Mouse (Mus musculus) midbrain, embryonic 16.5 days (tissue): Measurements from ENCODE around the gene Col23a1. TPM values are rescaled to one million over a fixed set of nuclear protein-coding genes. Genes with fewer than 3 reads are reported as not detected.
"Not testable (repeated sequence)": the region's sequence is repeated elsewhere in the genome, so short reads cannot be mapped to it uniquely, and the experiment has no call there.

Source experiments
- ATAC-seq: fragments of 200-750 bp; cut with Nextera tagmentation; 2 replicates; pipeline ENCODE4 v1.8.0; 2017; ENCODE audit warnings: moderate TSS enrichment
- H3K27ac ChIP-seq: fragments of 300-500 bp; sonication (generic); 2 replicates; pipeline ENCODE4 v1.5.1; 2014; ENCODE audit warnings: mild to moderate bottlenecking, low read length, mixed read lengths
- H3K27me3 ChIP-seq: fragments of 300-500 bp; sonication (generic); 2 replicates; pipeline ENCODE4 v1.6.1; 2014; ENCODE audit warnings: low read depth, low read length, mixed read lengths; ENCODE audit not compliant: control insufficient read depth, insufficient read depth
- H3K36me3 ChIP-seq: fragments of 300-500 bp; sonication (generic); 2 replicates; pipeline ENCODE4 v1.6.1; 2014; ENCODE audit warnings: mild to moderate bottlenecking, low read length, moderate library complexity, mixed read lengths; ENCODE audit not compliant: control insufficient read depth, insufficient read depth
- H3K4me1 ChIP-seq: fragments of 300-500 bp; sonication (generic); 2 replicates; pipeline ENCODE4 v1.6.1; 2014; ENCODE audit warnings: mild to moderate bottlenecking, low read length, mixed read lengths; ENCODE audit not compliant: control insufficient read depth, insufficient read depth
- H3K4me2 ChIP-seq: fragments of 300-500 bp; sonication (generic); 2 replicates; pipeline ENCODE4 v1.6.1; 2014; ENCODE audit warnings: mild to moderate bottlenecking, low read length, mixed read lengths
- H3K4me3 ChIP-seq: fragments of 300-500 bp; sonication (generic); 2 replicates; pipeline ENCODE4 v1.5.1; 2014; ENCODE audit warnings: low read depth, mild to moderate bottlenecking, low read length, moderate library complexity, mixed read lengths
- H3K9ac ChIP-seq: fragments of 300-500 bp; sonication (generic); 2 replicates; pipeline ENCODE4 v1.6.1; 2014; ENCODE audit warnings: low read depth, low read length, mixed read lengths
- H3K9me3 ChIP-seq: fragments of 300-500 bp; sonication (generic); replicated peaks from 2 replicates; pipeline ENCODE4 v1.6.1; 2014; ENCODE audit warnings: mild to moderate bottlenecking, low read length, mixed read lengths; ENCODE audit not compliant: control insufficient read depth, poor library complexity, severe bottlenecking
- WGBS: fragments of 180-500 bp; shearing (Covaris S2); extraction: QIAGEN DNeasy Blood & Tissue Kit; methylation state at CpG from one replicate; pipeline ENCODE4 v1.1.7; 2014; 5-methylcytosine and 5-hydroxymethylcytosine counted together
- polyA plus RNA-seq: library from polyadenylated mRNA; unstranded; fragments of >200 nt; fragmentation: Nextera tagmentation; extraction: Ambion mirVana; gene quantifications from 2 replicates; pipeline ENCODE4 v1.2.1, GENCODE M21; 2015

Col23a1 gene
- polyA plus RNA-seq, 1 experiment from 2014 or later, result 3.0 TPM

DNA sequence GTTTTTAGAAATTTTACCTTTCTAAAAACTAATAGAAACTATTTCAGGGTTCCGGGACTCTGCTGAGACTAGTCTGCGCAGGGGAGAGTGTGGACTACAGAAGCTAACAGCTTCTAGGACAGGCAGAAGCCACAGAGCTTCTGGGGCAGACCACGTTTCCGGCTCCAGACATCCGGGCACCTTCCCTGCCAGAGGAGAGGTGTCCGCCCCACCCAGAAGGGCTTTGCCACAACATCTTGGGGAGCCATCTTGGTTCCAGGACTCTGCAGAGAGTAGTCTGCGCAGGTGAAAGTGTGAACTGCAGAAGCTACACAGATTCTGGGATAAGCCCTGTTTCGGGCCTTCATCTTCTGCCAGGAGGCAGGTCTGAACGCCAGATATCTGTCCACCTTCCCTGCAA, 69.3 kb downstream of the Col23a1 start:
- H3K4me3 ChIP-seq, H3K36me3 ChIP-seq, H3K4me1 ChIP-seq, H3K27me3 ChIP-seq, H3K9me3 ChIP-seq, H3K27ac ChIP-seq, ATAC-seq, H3K9ac ChIP-seq, H3K4me2 ChIP-seq: not testable (repeated sequence)
- 93% methylated on average over 9 of the region's 9 CpGs for WGBS

GRCm38 (mm10) chr11:51364353-51364752, 74.6 kb downstream of the Col23a1 start:
- H3K36me3 ChIP-seq, result no peaks in the 10 kb centered on the region
- H3K4me3 ChIP-seq, result no peak overlapping the region
- H3K4me2 ChIP-seq, result no peak overlapping the region
- no peaks in the 10 kb centered on the region for H3K27me3 ChIP-seq
- no peak overlapping the region for H3K9ac ChIP-seq
- no peak for ATAC-seq
- WGBS, result 79% methylated on average over 5 of the region's 5 CpGs
- no peak overlapping the region for H3K27ac ChIP-seq
- no peaks in the 10 kb centered on the region for H3K9me3 ChIP-seq
- H3K4me1 ChIP-seq, result no peaks in the 10 kb centered on the region

DNA sequence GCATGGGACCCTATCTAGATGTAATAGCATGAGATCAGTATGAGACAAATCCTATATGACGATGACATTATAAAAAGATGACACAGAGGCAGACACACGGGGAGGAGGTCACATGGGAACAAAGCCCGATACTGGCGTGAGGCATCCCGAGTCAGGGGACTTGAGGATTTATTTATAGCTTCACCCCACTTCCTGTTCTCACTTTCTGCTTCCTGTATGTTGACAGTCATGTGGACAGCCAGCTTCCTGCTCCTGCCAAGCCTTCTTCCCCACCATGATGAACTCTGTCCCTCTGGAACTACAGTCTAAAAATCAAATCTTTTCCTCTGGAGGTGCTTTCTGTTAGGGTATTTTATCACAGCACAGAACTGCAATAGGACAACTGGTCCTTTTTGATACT, 77.6 kb downstream of the Col23a1 start:
- WGBS, result 90% methylated on average over 5 of the region's 5 CpGs
- ATAC-seq, result no peak
- H3K36me3 ChIP-seq, result no peaks in the 10 kb centered on the region

GRCm38 (mm10) chr11:51370273-51370672, 80.6 kb downstream of the Col23a1 start:
- WGBS, result 66% methylated on average over 4 of the region's 4 CpGs
- ATAC-seq, result no peak
- no peak overlapping the region for H3K9ac ChIP-seq

More for the DNA sequence above, 77.6 kb downstream of the Col23a1 start:
- Histone ChIP-seq H3K27ac (no peak overlapping the region), H3K4me3 (no peak overlapping the region), H3K27me3 (no peaks in the 10 kb centered on the region), H3K4me1 (no peaks in the 10 kb centered on the region), H3K4me2 (no peak overlapping the region), H3K9me3 (no peaks in the 10 kb centered on the region), H3K9ac (no peak overlapping the region)

GRCm38 (mm10) chr11:51371321-51371720, 81.6 kb downstream of the Col23a1 start:
- Histone ChIP-seq H3K27me3 (no peaks in the 10 kb centered on the region), H3K9me3 (no peaks in the 10 kb centered on the region), H3K9ac (no peak overlapping the region), H3K4me2 (no peak overlapping the region), H3K4me3 (no peak overlapping the region), H3K27ac (no peak overlapping the region), H3K36me3 (no peaks in the 10 kb centered on the region), H3K4me1 (no peaks in the 10 kb centered on the region)
- no peak for ATAC-seq
- WGBS, result 77% methylated on average over 4 of the region's 4 CpGs

More at GRCm38 (mm10) chr11:51370273-51370672, 80.6 kb downstream of the Col23a1 start:
- no peaks in the 10 kb centered on the region for H3K27me3 ChIP-seq
- H3K27ac ChIP-seq, result no peak overlapping the region
- no peak overlapping the region for H3K4me2 ChIP-seq
- H3K4me3 ChIP-seq, result no peak overlapping the region
- H3K36me3 ChIP-seq, result no peaks in the 10 kb centered on the region
- H3K4me1 ChIP-seq, result no peaks in the 10 kb centered on the region
- no peaks in the 10 kb centered on the region for H3K9me3 ChIP-seq

DNA sequence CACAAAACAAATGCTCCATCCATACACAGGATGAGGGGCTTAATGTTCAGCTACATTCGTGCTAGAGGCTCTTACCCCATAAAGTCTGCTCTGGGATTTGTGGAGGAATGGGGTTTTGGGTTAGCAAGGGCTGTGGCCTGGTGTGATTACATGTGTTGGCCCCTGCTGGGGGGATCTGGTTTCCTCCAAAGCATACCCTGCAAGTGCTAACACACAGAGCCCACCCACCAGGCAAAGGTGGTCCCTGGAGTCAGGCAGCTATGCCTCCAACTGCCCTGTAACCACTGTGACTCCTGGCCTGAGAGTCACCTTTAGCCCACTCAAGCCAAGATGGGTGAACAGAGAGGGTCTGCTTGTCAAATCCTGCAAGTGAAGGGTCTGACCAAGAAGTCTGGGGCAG, 82.2 kb downstream of the Col23a1 start:
- Histone ChIP-seq H3K4me2 (no peak overlapping the region), H3K27ac (no peak overlapping the region), H3K27me3 (no peaks in the 10 kb centered on the region), H3K9ac (no peak overlapping the region), H3K4me3 (no peak overlapping the region), H3K9me3 (no peaks in the 10 kb centered on the region), H3K4me1 (no peaks in the 10 kb centered on the region), H3K36me3 (no peaks in the 10 kb centered on the region)
- no peak for ATAC-seq
- 64% methylated on average over 1 of the region's 1 CpGs for WGBS

DNA sequence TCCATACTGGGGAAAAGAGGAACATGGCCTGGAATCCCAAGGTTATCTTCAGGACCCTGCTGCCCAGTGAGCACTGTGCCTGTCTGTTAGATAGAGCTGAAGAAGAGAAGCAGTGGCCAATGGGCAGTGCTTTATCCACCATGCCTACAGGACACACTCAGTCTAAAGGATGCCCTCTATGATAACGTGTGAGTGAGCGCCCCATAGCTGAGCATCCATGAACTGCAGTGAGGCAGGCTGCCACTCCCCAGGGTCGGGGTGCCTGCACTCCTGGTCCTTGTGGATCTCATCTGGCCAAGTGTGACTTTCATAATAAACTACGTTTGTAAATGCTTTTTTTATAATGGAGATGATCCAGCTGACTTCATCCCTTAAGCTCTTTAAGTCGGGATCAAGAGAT, 87.5 kb downstream of the Col23a1 start:
- Histone ChIP-seq H3K36me3 (no peaks in the 10 kb centered on the region), H3K9me3 (no peaks in the 10 kb centered on the region), H3K9ac (no peak overlapping the region), H3K27ac (no peak overlapping the region), H3K4me2 (no peak overlapping the region), H3K4me3 (no peak overlapping the region), H3K4me1 (no peaks in the 10 kb centered on the region), H3K27me3 (no peaks in the 10 kb centered on the region)
- no peak for ATAC-seq
- 40% methylated on average over 5 of the region's 5 CpGs for WGBS

DNA sequence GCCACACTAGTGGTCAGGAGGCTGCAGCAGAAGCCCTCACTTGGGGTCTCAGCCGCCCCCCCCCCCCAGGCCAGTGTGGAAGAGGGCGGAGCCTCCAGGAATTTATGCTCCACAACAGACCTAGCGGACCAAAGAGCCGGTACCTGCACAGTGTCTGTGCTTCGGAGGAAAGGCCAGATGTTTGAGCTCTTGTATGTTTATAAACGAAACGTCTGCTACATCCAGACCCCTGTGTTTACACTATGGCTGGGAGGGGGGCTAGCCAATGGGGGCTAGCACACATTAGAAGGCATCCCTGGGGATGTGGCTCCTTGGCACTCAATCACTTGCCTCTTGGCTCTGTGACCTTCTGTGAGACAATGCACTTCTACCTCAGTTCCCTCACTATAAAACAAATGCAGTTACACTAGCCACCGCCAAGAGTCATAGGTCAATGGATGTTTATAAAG, 99.2 kb downstream of the Col23a1 start:
- Histone ChIP-seq H3K4me1 (0 out of 2 replicates have a peak, but pooled peaks cover 3% of the 10 kb centered on the region), H3K36me3 (no peaks in the 10 kb centered on the region), H3K4me2 (no peak overlapping the region), H3K9ac (no peak overlapping the region), H3K9me3 (no peaks in the 10 kb centered on the region), H3K27me3 (no peaks in the 10 kb centered on the region), H3K4me3 (no peak overlapping the region), H3K27ac (no peak overlapping the region)
- ATAC-seq, result no peak
- 53% methylated on average over 8 of the region's 8 CpGs for WGBS

DNA sequence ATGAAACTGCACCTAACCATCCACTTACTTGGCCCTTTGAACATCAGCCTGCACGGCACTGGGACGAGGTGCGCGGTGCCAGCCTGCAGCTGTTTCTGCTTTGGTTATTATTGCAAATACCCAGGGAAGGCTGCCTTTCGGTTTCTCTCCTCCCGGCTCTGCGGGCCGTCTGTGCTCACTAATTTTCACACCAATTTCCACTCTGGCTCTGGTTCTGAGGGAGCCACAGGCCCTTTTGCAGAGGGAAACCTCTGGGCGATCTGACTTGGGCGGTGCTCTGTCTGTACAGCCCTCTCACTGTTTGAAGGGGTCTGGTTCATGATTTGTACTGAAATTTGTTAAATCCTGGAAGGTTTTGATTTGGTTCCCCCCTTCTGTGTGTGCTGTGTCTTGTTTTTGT, 100.0 kb downstream of the Col23a1 start:
- H3K4me2 ChIP-seq, result no peak overlapping the region
- 75% methylated on average over 10 of the region's 10 CpGs for WGBS

More for the DNA sequence above, 100.0 kb downstream of the Col23a1 start:
- Histone ChIP-seq H3K4me1 (0 out of 2 replicates have a peak, but pooled peaks cover 3% of the 10 kb centered on the region), H3K4me3 (no peak overlapping the region), H3K9ac (no peak overlapping the region), H3K9me3 (no peaks in the 10 kb centered on the region), H3K27me3 (no peaks in the 10 kb centered on the region), H3K36me3 (no peaks in the 10 kb centered on the region), H3K27ac (no peak overlapping the region)
- no peak for ATAC-seq
